46 mouse cellular contexts compared by ENCODE assay signal in genomic region chr6:41759618-41760017, GRCm38 (mm10). TPM values are rescaled to one million over a fixed set of nuclear protein-coding genes. Genes with fewer than 3 reads are reported as not detected.
"Had no signal": no experiment of that assay in that cellular context is flagged by ENCODE, and none has a peak within 500 bp of the region (broad histone marks: within the 10 kb centered on the region; RNA-seq: fewer than 3 reads in every experiment).

No protein-coding gene starts in this region.

- ATAC-seq: liver, embryonic 12.5 days; liver, postnatal 0 days; lung, postnatal 0 days; midbrain, embryonic 13.5 days; midbrain, embryonic 15.5 days; midbrain, embryonic 16.5 days had no signal

- H3K4me1 ChIP-seq: limb, embryonic 10.5 days; limb, embryonic 12.5 days; limb, embryonic 13.5 days; limb, embryonic 15.5 days; lung, embryonic 15.5 days; midbrain, embryonic 10.5 days; midbrain, embryonic 12.5 days; midbrain, embryonic 13.5 days; midbrain, embryonic 15.5 days had no signal

- H3K9me3 ChIP-seq: limb, embryonic 10.5 days; limb, embryonic 12.5 days; limb, embryonic 13.5 days; limb, embryonic 15.5 days; liver, embryonic 12.5 days; liver, embryonic 13.5 days; liver, embryonic 15.5 days; lung, embryonic 15.5 days; megakaryocyte, embryonic 14.5 days; midbrain, embryonic 10.5 days; midbrain, embryonic 12.5 days; midbrain, embryonic 13.5 days; midbrain, embryonic 15.5 days had no signal

- H3K27ac ChIP-seq: limb, embryonic 10.5 days; limb, embryonic 12.5 days; limb, embryonic 13.5 days; limb, embryonic 15.5 days; liver, embryonic 12.5 days; liver, embryonic 13.5 days; liver, embryonic 14.5 days; liver, embryonic 15.5 days; lung, embryonic 15.5 days; macrophage; midbrain, embryonic 10.5 days; midbrain, embryonic 12.5 days; midbrain, embryonic 13.5 days; midbrain, embryonic 15.5 days had no signal

- DNase-seq: left cerebral cortex, postnatal 4 days; liver; liver, embryonic 13.5 days; liver, postnatal 0 days; lung, adult 18-20 months; lung, adult 2 months; lung, embryonic 14.5 days; lung, postnatal 10 days; lung, postnatal 14 days; lung, postnatal 36 days; lung, postnatal 4 days; midbrain, embryonic 14.5 days had no signal

- H3K27me3 ChIP-seq: limb, embryonic 12.5 days; limb, embryonic 13.5 days; limb, embryonic 15.5 days; liver, embryonic 12.5 days; liver, embryonic 13.5 days; liver, embryonic 15.5 days; lung, embryonic 15.5 days; midbrain, embryonic 12.5 days; midbrain, embryonic 13.5 days; midbrain, embryonic 15.5 days had no signal

- H3K36me3 ChIP-seq: limb, embryonic 10.5 days; limb, embryonic 12.5 days; limb, embryonic 13.5 days; limb, embryonic 15.5 days; liver, embryonic 12.5 days; liver, embryonic 13.5 days; liver, embryonic 15.5 days; lung, embryonic 15.5 days; midbrain, embryonic 10.5 days; midbrain, embryonic 12.5 days; midbrain, embryonic 13.5 days; midbrain, embryonic 15.5 days had no signal

- H3K9ac ChIP-seq: limb, embryonic 12.5 days; limb, embryonic 13.5 days; limb, embryonic 15.5 days; liver, embryonic 12.5 days; liver, embryonic 13.5 days; liver, embryonic 14.5 days; liver, embryonic 15.5 days; liver, postnatal 0 days; lung, embryonic 14.5 days; lung, embryonic 15.5 days; midbrain, embryonic 12.5 days; midbrain, embryonic 13.5 days; midbrain, embryonic 15.5 days had no signal

- H3K4me2 ChIP-seq: limb, embryonic 12.5 days; limb, embryonic 13.5 days; limb, embryonic 15.5 days; liver, embryonic 11.5 days; liver, embryonic 12.5 days; liver, embryonic 13.5 days; liver, embryonic 15.5 days; lung, embryonic 14.5 days; lung, embryonic 15.5 days; midbrain, embryonic 11.5 days; midbrain, embryonic 12.5 days; midbrain, embryonic 13.5 days; midbrain, embryonic 15.5 days had no signal

- H3K4me3 ChIP-seq: limb, embryonic 10.5 days; limb, embryonic 12.5 days; limb, embryonic 13.5 days; limb, embryonic 15.5 days; liver, embryonic 12.5 days; liver, embryonic 13.5 days; liver, embryonic 15.5 days; lung, embryonic 15.5 days; megakaryocyte, embryonic 14.5 days; midbrain, embryonic 10.5 days; midbrain, embryonic 12.5 days; midbrain, embryonic 13.5 days; midbrain, embryonic 15.5 days; myocyte had no signal

RNA-seq across cellular contexts. Expression of gene Olfr459, which starts 15.4 kb away (rescaled TPM):
- total RNA-seq: left cerebral cortex, adult 8-10 months; left cerebral cortex, postnatal 10 days; left cerebral cortex, postnatal 14 days; left cerebral cortex, postnatal 25 days; left cerebral cortex, postnatal 36 days; left cerebral cortex, postnatal 4 days; liver, adult 2 months; megakaryocyte progenitor cell, adult 5-6 weeks; megakaryocyte, adult 5-6 weeks; megakaryocyte-erythroid progenitor cell, adult 5-6 weeks; monocyte, adult 5-6 weeks had no signal
- polyA plus RNA-seq: limb, embryonic 10.5 days; limb, embryonic 11.5 days; limb, embryonic 12.5 days; limb, embryonic 13.5 days; limb, embryonic 14.5 days; limb, embryonic 15.5 days; liver, adult 2 months; liver, embryonic 11.5 days; liver, embryonic 12.5 days; liver, embryonic 13.5 days; liver, embryonic 14.5 days; liver, embryonic 15.5 days; liver, embryonic 16.5 days; liver, postnatal 0 days; lung, adult 2 months; lung, embryonic 14.5 days; lung, embryonic 15.5 days; lung, embryonic 16.5 days; lung, postnatal 0 days; macrophage; midbrain, embryonic 10.5 days; midbrain, embryonic 11.5 days; midbrain, embryonic 12.5 days; midbrain, embryonic 13.5 days; midbrain, embryonic 14.5 days; midbrain, embryonic 15.5 days; midbrain, embryonic 16.5 days; myocyte; neural tube, embryonic 11.5 days had no signal

RNA-seq across cellular contexts. Expression of gene Kel, which starts 55.5 kb away (rescaled TPM):
- total RNA-seq: left cerebral cortex, adult 8-10 months; left cerebral cortex, postnatal 10 days; left cerebral cortex, postnatal 14 days; left cerebral cortex, postnatal 25 days; left cerebral cortex, postnatal 36 days; left cerebral cortex, postnatal 4 days; liver, adult 2 months; monocyte, adult 5-6 weeks had no signal
- polyA plus RNA-seq: liver, adult 2 months; lung, adult 2 months; macrophage; myocyte had no signal
